Mouse (Mus musculus) stomach, postnatal 0 days (tissue): ENCODE measurements around the gene Rabep2.

Experiments used
- CTCF ChIP-seq: IDR thresholded peaks from 2 replicates; pipeline ENCODE4 v1.5.1; 2016; ENCODE audit warnings: antibody characterized with exemption, low read depth, mild to moderate bottlenecking, moderate library complexity
- EP300 ChIP-seq: optimal IDR thresholded peaks from 2 replicates; pipeline ENCODE3; 2016; ENCODE audit warnings: antibody characterized with exemption

- TF ChIP-seq EP300 (no peak), CTCF (no peak)
Observed at GRCm38 (mm10) chr7:126460623-126461399, 32.3 kb downstream of the Rabep2 start.
